Mouse (Mus musculus) T-helper 1 cell (primary cell): Measurements from ENCODE around the gene Arhgap24.

ENCODE experiments used
- in situ Hi-C: fragments of 300-600 bp; cut with MboI, MseI; formaldehyde crosslinking; loops from one replicate; pipeline ENCODE4 v1.15.1; 2025; ENCODE audit warnings: high pct_unique_total_duplicates

Arhgap24 gene

GRCm38 (mm10) chr5:102578431-102578830, 97.2 kb downstream of the Arhgap24 start:
- in situ Hi-C loops, result no loop called here

GRCm38 (mm10) chr5:102582864-102583410, 101.7 kb downstream of the Arhgap24 start:
- in situ Hi-C loops, result no loop called here

- in situ Hi-C loops, result no loop called here
Observed at GRCm38 (mm10) chr5:102591422-102591821, 110.2 kb downstream of the Arhgap24 start.

- in situ Hi-C loops, result no loop called here
Observed at GRCm38 (mm10) chr5:102593058-102593457, 111.9 kb downstream of the Arhgap24 start.

GRCm38 (mm10) chr5:102599102-102599501, 117.9 kb downstream of the Arhgap24 start:
- in situ Hi-C loops, result no loop called here

GRCm38 (mm10) chr5:102613571-102613970, 132.4 kb downstream of the Arhgap24 start:
- in situ Hi-C loops, result no loop called here

- in situ Hi-C loops, result no loop called here
Observed at GRCm38 (mm10) chr5:102614081-102614480, 132.9 kb downstream of the Arhgap24 start.

GRCm38 (mm10) chr5:102615249-102615648, 134.1 kb downstream of the Arhgap24 start:
- in situ Hi-C loops, result no loop called here

GRCm38 (mm10) chr5:102621036-102621435, 139.8 kb downstream of the Arhgap24 start:
- in situ Hi-C loops, result no loop called here

GRCm38 (mm10) chr5:102623807-102624435, 142.7 kb downstream of the Arhgap24 start:
- in situ Hi-C loops, result no loop called here

GRCm38 (mm10) chr5:102626671-102627070, 145.5 kb downstream of the Arhgap24 start:
- in situ Hi-C loops, result no loop called here

GRCm38 (mm10) chr5:102629362-102629771, 148.2 kb downstream of the Arhgap24 start:
- in situ Hi-C loops, result no loop called here

- in situ Hi-C loops, result no loop called here
Observed at GRCm38 (mm10) chr5:102635591-102635990, 154.4 kb downstream of the Arhgap24 start.

- in situ Hi-C loops, result no loop called here
Observed at GRCm38 (mm10) chr5:102639782-102640559, 158.8 kb downstream of the Arhgap24 start.

GRCm38 (mm10) chr5:102643364-102643763, 162.2 kb downstream of the Arhgap24 start:
- in situ Hi-C loops, result no loop called here

GRCm38 (mm10) chr5:102643820-102644219, 162.6 kb downstream of the Arhgap24 start:
- in situ Hi-C loops, result no loop called here

GRCm38 (mm10) chr5:102659061-102659460, 177.9 kb downstream of the Arhgap24 start:
- in situ Hi-C loops, result no loop called here

GRCm38 (mm10) chr5:102664988-102665726, 184.0 kb downstream of the Arhgap24 start:
- in situ Hi-C loops, result no loop called here

GRCm38 (mm10) chr5:102666886-102667285, 185.7 kb downstream of the Arhgap24 start:
- in situ Hi-C loops, result no loop called here

GRCm38 (mm10) chr5:102667754-102668575, 186.8 kb downstream of the Arhgap24 start:
- in situ Hi-C loops, result no loop called here

- in situ Hi-C loops, result no loop called here
Observed at GRCm38 (mm10) chr5:102670206-102670605, 189.0 kb downstream of the Arhgap24 start.
